Mouse (Mus musculus): ENCODE measurements at regions not wholly inside any gene's neighbourhood (a gene's known extent, or its start where the extent isn't known, plus 50 kb on each side); places are given as distances from the start of the nearest gene placed in this dataset.

- Histone ChIP-seq H3K27me3 (no peaks in the 10 kb centered on the region), H3K9ac (replicated peaks) (no peak overlapping the region), H3K9me3 (peaks cover 11% of the 10 kb centered on the region; the same call in 1 of the 2 replicates), H3K4me1 (replicated peaks) (no peaks in the 10 kb centered on the region; the same call in 1 of the 2 replicates), H3K27ac (no peak overlapping the region), H3K36me3 (no peaks in the 10 kb centered on the region), H3K4me2 (no peak overlapping the region), H3K4me3 (replicated peaks) (no peak overlapping the region)
- 56% methylated on average over 8 of the region's 8 CpGs for WGBS
- ATAC-seq (ENCODE audit: insufficient number of reproducible peaks, insufficient read depth, low FRiP score, low TSS enrichment, low read depth): no peak
Observed at GRCm38 (mm10) chr10:25068301-25068700, 141.0 kb upstream of the Arg1 start.

- WGBS: 89% methylated on average over 6 of the region's 6 CpGs
- ATAC-seq (ENCODE audit: insufficient number of reproducible peaks, insufficient read depth, low FRiP score, low TSS enrichment, low read depth): no peak
- H3K4me2 ChIP-seq: no peak overlapping the region
- no peak overlapping the region for H3K9ac ChIP-seq (replicated peaks)
- H3K27ac ChIP-seq: no peak overlapping the region
- H3K27me3 ChIP-seq: no peaks in the 10 kb centered on the region
- H3K4me1 ChIP-seq (replicated peaks): peaks cover 7% of the 10 kb centered on the region; the same call in 1 of the 2 replicates
- no peak overlapping the region for H3K4me3 ChIP-seq (replicated peaks)
- H3K36me3 ChIP-seq: no peaks in the 10 kb centered on the region
- peaks cover 8% of the 10 kb centered on the region; the same call in 1 of the 2 replicates for H3K9me3 ChIP-seq
Observed at GRCm38 (mm10) chr10:25064701-25065362, 137.5 kb upstream of the Arg1 start.

GRCm38 (mm10) chr10:25061402-25062055 lies 134.2 kb upstream of the Arg1 start:
- Histone ChIP-seq H3K4me1 (replicated peaks) (peaks cover 7% of the 10 kb centered on the region; the same call in 1 of the 2 replicates), H3K27me3 (no peaks in the 10 kb centered on the region), H3K9me3 (0 out of 2 replicates have a peak, but pooled peaks cover 6% of the 10 kb centered on the region), H3K4me3 (replicated peaks) (no peak overlapping the region), H3K4me2 (no peak overlapping the region), H3K36me3 (no peaks in the 10 kb centered on the region), H3K27ac (no peak overlapping the region), H3K9ac (replicated peaks) (no peak overlapping the region)
- ATAC-seq (ENCODE audit: insufficient number of reproducible peaks, insufficient read depth, low FRiP score, low TSS enrichment, low read depth): no peak
- WGBS: 10% methylated on average over 13 of the region's 13 CpGs

- ATAC-seq (ENCODE audit: insufficient number of reproducible peaks, insufficient read depth, low FRiP score, low TSS enrichment, low read depth): no peak
- 85% methylated on average over 11 of the region's 11 CpGs for WGBS
Observed at GRCm38 (mm10) chr10:25058694-25059093, 131.4 kb upstream of the Arg1 start.

GRCm38 (mm10) chr10:25051998-25052397 lies 124.7 kb upstream of the Arg1 start:
- H3K4me3 ChIP-seq (replicated peaks): no peak overlapping the region
- WGBS: 66% methylated on average over 3 of the region's 3 CpGs
- H3K4me2 ChIP-seq: no peak overlapping the region
- no peak overlapping the region for H3K9ac ChIP-seq (replicated peaks)
- H3K27ac ChIP-seq: no peak overlapping the region
- no peaks in the 10 kb centered on the region for H3K4me1 ChIP-seq (replicated peaks)
- H3K9me3 ChIP-seq: peaks cover 7% of the 10 kb centered on the region
- H3K27me3 ChIP-seq: no peaks in the 10 kb centered on the region
- no peaks in the 10 kb centered on the region for H3K36me3 ChIP-seq
- ATAC-seq (ENCODE audit: insufficient number of reproducible peaks, insufficient read depth, low FRiP score, low TSS enrichment, low read depth): no peak

More at GRCm38 (mm10) chr10:25058694-25059093, 131.4 kb upstream of the Arg1 start:
- no peaks in the 10 kb centered on the region for H3K27me3 ChIP-seq
- H3K9ac ChIP-seq (replicated peaks): no peak overlapping the region
- peaks cover 7% of the 10 kb centered on the region; the same call in 1 of the 2 replicates for H3K4me1 ChIP-seq (replicated peaks)
- no peaks in the 10 kb centered on the region for H3K36me3 ChIP-seq
- no peak overlapping the region for H3K4me3 ChIP-seq (replicated peaks)
- H3K9me3 ChIP-seq: no peaks in the 10 kb centered on the region
- no peak overlapping the region for H3K27ac ChIP-seq
- H3K4me2 ChIP-seq: no peak overlapping the region

GRCm38 (mm10) chr10:25051368-25051874 lies 124.1 kb upstream of the Arg1 start:
- Histone ChIP-seq H3K4me3 (replicated peaks) (no peak overlapping the region), H3K9me3 (peaks cover 7% of the 10 kb centered on the region), H3K4me2 (no peak overlapping the region), H3K9ac (replicated peaks) (no peak overlapping the region), H3K27me3 (no peaks in the 10 kb centered on the region), H3K36me3 (no peaks in the 10 kb centered on the region), H3K27ac (no peak overlapping the region), H3K4me1 (replicated peaks) (no peaks in the 10 kb centered on the region)
- ATAC-seq (ENCODE audit: insufficient number of reproducible peaks, insufficient read depth, low FRiP score, low TSS enrichment, low read depth): no peak
- 85% methylated on average over 5 of the region's 5 CpGs for WGBS

GRCm38 (mm10) chr10:25041221-25041620 lies 113.9 kb upstream of the Arg1 start:
- Histone ChIP-seq H3K4me2 (no peak overlapping the region), H3K9me3 (no peaks in the 10 kb centered on the region)

GRCm38 (mm10) chr10:25039926-25040325 lies 112.6 kb upstream of the Arg1 start:
- Histone ChIP-seq H3K27me3 (no peaks in the 10 kb centered on the region), H3K4me1 (replicated peaks) (0 out of 2 replicates have a peak, but pooled peaks cover 3% of the 10 kb centered on the region), H3K9me3 (no peaks in the 10 kb centered on the region), H3K36me3 (no peaks in the 10 kb centered on the region), H3K27ac (no peak overlapping the region), H3K9ac (replicated peaks) (no peak overlapping the region), H3K4me3 (replicated peaks) (no peak overlapping the region), H3K4me2 (no peak overlapping the region)
- WGBS: 91% methylated on average over 3 of the region's 3 CpGs
- no peak for ATAC-seq (ENCODE audit: insufficient number of reproducible peaks, insufficient read depth, low FRiP score, low TSS enrichment, low read depth)

More at GRCm38 (mm10) chr10:25041221-25041620, 113.9 kb upstream of the Arg1 start:
- ATAC-seq (ENCODE audit: insufficient number of reproducible peaks, insufficient read depth, low FRiP score, low TSS enrichment, low read depth): no peak
- no peaks in the 10 kb centered on the region for H3K27me3 ChIP-seq
- no peak overlapping the region for H3K27ac ChIP-seq
- H3K36me3 ChIP-seq: no peaks in the 10 kb centered on the region
- 91% methylated on average over 4 of the region's 4 CpGs for WGBS
- no peak overlapping the region for H3K9ac ChIP-seq (replicated peaks)
- 0 out of 2 replicates have a peak, but pooled peaks cover 3% of the 10 kb centered on the region for H3K4me1 ChIP-seq (replicated peaks)
- no peak overlapping the region for H3K4me3 ChIP-seq (replicated peaks)

GRCm38 (mm10) chr10:25036928-25037327 lies 109.6 kb upstream of the Arg1 start:
- Histone ChIP-seq H3K4me1 (replicated peaks) (0 out of 2 replicates have a peak, but pooled peaks cover 3% of the 10 kb centered on the region), H3K4me3 (replicated peaks) (no peak overlapping the region), H3K27ac (no peak overlapping the region), H3K9ac (replicated peaks) (no peak overlapping the region), H3K27me3 (no peaks in the 10 kb centered on the region), H3K9me3 (no peaks in the 10 kb centered on the region), H3K4me2 (no peak overlapping the region), H3K36me3 (no peaks in the 10 kb centered on the region)
- WGBS: 80% methylated on average over 3 of the region's 3 CpGs
- ATAC-seq (ENCODE audit: insufficient number of reproducible peaks, insufficient read depth, low FRiP score, low TSS enrichment, low read depth): no peak

- Histone ChIP-seq H3K4me2 (no peak overlapping the region), H3K4me1 (replicated peaks) (0 out of 2 replicates have a peak, but pooled peaks cover 3% of the 10 kb centered on the region), H3K27me3 (no peaks in the 10 kb centered on the region), H3K9ac (replicated peaks) (no peak overlapping the region), H3K9me3 (no peaks in the 10 kb centered on the region), H3K4me3 (replicated peaks) (no peak overlapping the region), H3K36me3 (no peaks in the 10 kb centered on the region), H3K27ac (no peak overlapping the region)
- 58% methylated on average over 6 of the region's 6 CpGs for WGBS
- no peak for ATAC-seq (ENCODE audit: insufficient number of reproducible peaks, insufficient read depth, low FRiP score, low TSS enrichment, low read depth)
Observed at GRCm38 (mm10) chr10:25035363-25035762, 108.1 kb upstream of the Arg1 start.

- no peak for ATAC-seq (ENCODE audit: insufficient number of reproducible peaks, insufficient read depth, low FRiP score, low TSS enrichment, low read depth)
- H3K4me3 ChIP-seq (replicated peaks): no peak overlapping the region
- no peaks in the 10 kb centered on the region for H3K36me3 ChIP-seq
- H3K9ac ChIP-seq (replicated peaks): no peak overlapping the region
- WGBS: 67% methylated on average over 1 of the region's 1 CpGs
- no peaks in the 10 kb centered on the region for H3K27me3 ChIP-seq
- no peak overlapping the region for H3K4me2 ChIP-seq
- 0 out of 2 replicates have a peak, but pooled peaks cover 4% of the 10 kb centered on the region for H3K9me3 ChIP-seq
- H3K4me1 ChIP-seq (replicated peaks): no peaks in the 10 kb centered on the region
- no peak overlapping the region for H3K27ac ChIP-seq
Observed at GRCm38 (mm10) chr10:25032625-25033024, 105.3 kb upstream of the Arg1 start.

Data from limb, embryonic 12.5 days (tissue).